Mouse (Mus musculus) lung, postnatal 0 days (tissue): ENCODE measurements around the gene Dscam. TPM values are rescaled to one million over a fixed set of nuclear protein-coding genes. Genes with fewer than 3 reads are reported as not detected.

ENCODE experiments used
- ATAC-seq: fragments of 200-750 bp; cut with Nextera tagmentation; 2 replicates; pipeline ENCODE4 v1.8.0; 2017; ENCODE audit warnings: moderate library complexity
- DNase-seq: peaks from one replicate; pipeline ENCODE4 v3.0.0-alpha.2; 2016; ENCODE audit warnings: low spot score
- H3K27ac ChIP-seq: fragments of 300-500 bp; sonication (generic); 2 replicates; pipeline ENCODE4 v1.5.1; 2014; ENCODE audit warnings: antibody characterized with exemption, mild to moderate bottlenecking, low read length, mixed read lengths
- H3K27me3 ChIP-seq: fragments of 300-500 bp; sonication (generic); replicated peaks from 2 replicates; pipeline ENCODE4 v1.6.1; 2014; ENCODE audit warnings: low read length, mixed read lengths; ENCODE audit not compliant: insufficient read depth
- H3K36me3 ChIP-seq: fragments of 300-500 bp; sonication (generic); 2 replicates; pipeline ENCODE4 v1.6.1; 2014; ENCODE audit warnings: low read length, mixed read lengths; ENCODE audit not compliant: insufficient read depth
- H3K4me1 ChIP-seq: fragments of 300-500 bp; sonication (generic); 2 replicates; pipeline ENCODE4 v1.6.1; 2014; ENCODE audit warnings: antibody characterized with exemption, low read depth, low read length, mixed read lengths; ENCODE audit not compliant: insufficient read depth
- H3K4me2 ChIP-seq: fragments of 300-500 bp; sonication (generic); replicated peaks from 2 replicates; pipeline ENCODE4 v1.6.1; 2014; ENCODE audit warnings: low read depth, mild to moderate bottlenecking, low read length, moderate library complexity, mixed read lengths
- H3K4me3 ChIP-seq: fragments of 300-500 bp; sonication (generic); 2 replicates; pipeline ENCODE4 v1.5.1; 2014; ENCODE audit warnings: low read depth, low read length
- H3K9ac ChIP-seq: fragments of 300-500 bp; sonication (generic); replicated peaks from 2 replicates; pipeline ENCODE4 v1.6.1; 2014; ENCODE audit warnings: low read depth, mild to moderate bottlenecking
- H3K9me3 ChIP-seq: fragments of 300-500 bp; sonication (generic); 2 replicates; pipeline ENCODE4 v1.6.1; 2016; ENCODE audit warnings: low read length, mixed read lengths
- CTCF ChIP-seq: IDR thresholded peaks from 2 replicates; pipeline ENCODE4 v1.5.1; 2016; ENCODE audit warnings: antibody characterized with exemption, mild to moderate bottlenecking
- EP300 ChIP-seq: IDR thresholded peaks from 2 replicates; pipeline ENCODE4 v1.6.1; 2016; ENCODE audit warnings: antibody characterized with exemption, mild to moderate bottlenecking, control low read depth
- WGBS: fragments of 180-500 bp; shearing (Covaris S2); extraction: QIAGEN DNeasy Blood & Tissue Kit; methylation state at CpG from one replicate; pipeline ENCODE4 v1.1.7; 2014; 5-methylcytosine and 5-hydroxymethylcytosine counted together
- polyA plus RNA-seq: library from polyadenylated mRNA; unstranded; fragments of >200 nt; fragmentation: Nextera tagmentation; extraction: Ambion mirVana; gene quantifications from 2 replicates; pipeline ENCODE4 v1.2.1, GENCODE M21; 2015

The Dscam gene
- polyA plus RNA-seq, 1 experiment from 2014 or later = not detected

DNA sequence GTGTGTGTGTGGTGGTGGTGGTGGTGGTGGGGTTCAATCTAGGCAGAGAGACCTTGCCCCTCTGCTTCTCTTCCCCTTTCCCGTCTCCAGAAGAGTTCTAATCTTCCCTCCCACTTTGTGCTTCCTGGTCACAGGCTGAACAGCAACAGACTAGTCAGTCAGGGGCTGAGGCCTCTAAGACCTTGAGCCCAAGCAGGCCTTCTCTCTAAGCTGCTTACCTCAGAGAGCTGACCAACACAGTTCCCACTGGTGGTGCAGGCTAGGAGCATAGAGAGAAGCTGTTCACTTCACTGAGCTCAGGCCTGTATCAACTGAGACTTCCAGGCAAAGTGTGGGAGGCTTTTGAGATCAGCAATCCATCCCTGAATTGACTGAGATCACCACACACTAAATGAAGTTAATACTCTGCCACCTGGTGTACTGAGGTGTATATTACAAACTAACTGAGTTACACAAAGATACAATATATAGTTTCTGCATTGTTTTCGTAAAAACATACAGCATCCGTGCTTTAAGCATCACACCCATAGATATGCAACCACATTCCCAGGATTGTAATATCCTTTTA is 153.3 kb downstream of the Dscam start:
- no peaks in the 10 kb centered on the region for H3K36me3 ChIP-seq
- no peaks in the 10 kb centered on the region for H3K27me3 ChIP-seq
- ATAC-seq = no peak
- no peak for DNase-seq
- no peaks in the 10 kb centered on the region for H3K9me3 ChIP-seq
- H3K27ac ChIP-seq = no peak overlapping the region
- WGBS = 82% methylated on average over 3 of the region's 3 CpGs
- TF ChIP-seq EP300 (no peak), CTCF (no peak)
- H3K4me1 ChIP-seq = no peaks in the 10 kb centered on the region
- no peak overlapping the region for H3K9ac ChIP-seq
- no peak overlapping the region for H3K4me3 ChIP-seq
- H3K4me2 ChIP-seq = no peak overlapping the region

DNA sequence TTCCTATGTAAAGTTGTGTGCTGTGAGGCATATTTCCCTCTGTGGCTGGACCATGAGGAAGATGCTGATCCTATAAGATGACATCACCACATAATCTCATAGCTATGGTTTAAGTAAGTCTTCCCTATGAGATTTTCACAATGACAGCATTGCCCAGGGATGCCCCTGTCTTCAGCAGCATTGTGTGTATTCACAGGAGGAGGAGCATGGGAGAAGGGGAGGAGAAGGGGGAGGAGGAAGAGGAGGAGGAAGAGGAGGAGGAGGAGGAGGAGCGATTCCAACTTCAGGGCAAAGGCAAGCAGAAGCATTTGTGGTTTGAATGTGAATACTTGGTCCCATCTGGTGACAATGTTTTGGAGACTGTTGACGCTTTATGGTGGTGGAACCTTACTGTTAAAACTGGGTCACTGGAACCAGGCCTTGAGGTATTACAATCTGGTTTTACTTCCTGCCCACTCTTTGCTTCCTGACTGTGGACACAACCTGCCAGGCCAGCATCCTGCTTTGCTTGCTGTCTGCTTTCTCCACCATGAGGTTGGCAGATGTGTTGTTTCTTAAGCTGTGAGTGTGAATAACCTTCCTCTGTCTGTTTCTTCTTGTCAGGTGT is 154.2 kb downstream of the Dscam start:
- Histone ChIP-seq H3K27ac (no peak overlapping the region), H3K9ac (no peak overlapping the region), H3K4me1 (no peaks in the 10 kb centered on the region), H3K36me3 (no peaks in the 10 kb centered on the region), H3K9me3 (no peaks in the 10 kb centered on the region), H3K4me2 (no peak overlapping the region), H3K27me3 (no peaks in the 10 kb centered on the region), H3K4me3 (no peak overlapping the region)
- WGBS = 91% methylated on average over 2 of the region's 2 CpGs
- DNase-seq (no peak), ATAC-seq (no peak)
- no peak for TF ChIP-seq CTCF

DNA sequence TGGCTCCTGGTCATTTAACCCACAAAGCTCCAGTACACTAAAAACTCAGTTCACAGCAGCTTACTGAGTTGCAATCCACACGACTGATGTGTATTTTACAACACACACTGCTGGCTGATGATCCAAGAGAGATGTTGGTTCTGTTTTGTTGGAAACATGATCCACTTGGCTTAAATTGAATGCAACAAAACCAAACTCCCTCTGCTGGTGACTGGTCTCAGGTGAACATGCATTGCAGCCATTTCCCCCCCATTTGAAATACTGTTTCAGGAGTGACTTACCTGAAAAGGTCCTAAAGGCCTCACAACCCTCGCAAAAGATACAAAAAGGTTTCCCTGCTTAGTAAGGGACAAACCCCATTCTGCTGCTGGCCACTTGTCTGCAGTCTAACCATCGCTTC is 156.2 kb downstream of the Dscam start:
- 62% methylated on average over 3 of the region's 3 CpGs for WGBS
- Histone ChIP-seq H3K9me3 (no peaks in the 10 kb centered on the region), H3K9ac (no peak overlapping the region), H3K27ac (no peak overlapping the region), H3K4me2 (no peak overlapping the region), H3K4me1 (no peaks in the 10 kb centered on the region), H3K27me3 (no peaks in the 10 kb centered on the region), H3K4me3 (no peak overlapping the region), H3K36me3 (no peaks in the 10 kb centered on the region)
- DNase-seq (no peak), ATAC-seq (no peak)
- TF ChIP-seq CTCF (no peak), EP300 (no peak)

DNA sequence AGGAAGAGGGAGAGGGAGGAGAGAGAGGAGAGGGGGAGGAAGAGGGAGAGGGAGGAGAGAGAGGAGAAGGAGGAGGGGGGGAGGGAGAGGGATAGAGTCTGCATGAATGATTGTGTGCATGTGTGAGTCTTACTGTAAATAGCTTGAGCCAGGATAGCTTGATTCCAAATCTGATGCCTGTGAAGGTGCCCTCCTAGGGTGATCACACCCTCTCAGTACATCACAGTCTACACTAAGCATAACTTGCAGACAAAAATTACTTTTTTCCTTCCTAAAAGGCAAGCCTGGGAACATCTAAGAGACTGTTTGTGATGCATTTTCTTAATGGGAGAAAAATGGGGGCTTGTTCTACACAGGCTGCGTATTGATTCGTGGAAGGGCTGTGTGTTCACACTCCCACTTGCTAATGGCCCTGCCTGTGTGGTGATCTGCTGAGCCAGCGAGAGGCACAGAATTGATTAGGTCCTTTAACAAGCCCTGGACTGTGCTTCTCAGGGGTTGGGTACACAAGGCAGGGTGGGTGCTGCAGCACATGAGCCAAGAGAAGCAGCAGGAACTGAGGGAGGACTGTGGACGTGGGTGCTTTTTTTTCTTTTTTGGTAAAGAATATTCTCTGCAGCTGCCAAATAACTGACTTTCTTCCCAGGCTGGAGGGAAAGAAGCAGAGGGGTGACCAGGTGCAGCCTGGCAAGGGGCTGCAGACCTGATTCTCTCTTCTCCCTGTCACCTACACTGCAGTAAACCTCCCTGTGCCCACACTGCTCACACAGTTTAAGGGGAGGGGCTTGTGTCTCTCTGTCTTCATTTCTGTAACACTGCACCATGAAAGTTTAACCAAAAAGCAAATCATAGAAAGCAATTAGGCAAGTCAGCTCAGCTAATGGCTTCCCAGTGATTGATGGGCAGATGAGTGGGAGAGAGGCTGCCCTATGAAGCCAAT is 161.2 kb downstream of the Dscam start:
- TF ChIP-seq EP300 (no peak), CTCF (no peak)
- 55% methylated on average over 4 of the region's 4 CpGs for WGBS

DNA sequence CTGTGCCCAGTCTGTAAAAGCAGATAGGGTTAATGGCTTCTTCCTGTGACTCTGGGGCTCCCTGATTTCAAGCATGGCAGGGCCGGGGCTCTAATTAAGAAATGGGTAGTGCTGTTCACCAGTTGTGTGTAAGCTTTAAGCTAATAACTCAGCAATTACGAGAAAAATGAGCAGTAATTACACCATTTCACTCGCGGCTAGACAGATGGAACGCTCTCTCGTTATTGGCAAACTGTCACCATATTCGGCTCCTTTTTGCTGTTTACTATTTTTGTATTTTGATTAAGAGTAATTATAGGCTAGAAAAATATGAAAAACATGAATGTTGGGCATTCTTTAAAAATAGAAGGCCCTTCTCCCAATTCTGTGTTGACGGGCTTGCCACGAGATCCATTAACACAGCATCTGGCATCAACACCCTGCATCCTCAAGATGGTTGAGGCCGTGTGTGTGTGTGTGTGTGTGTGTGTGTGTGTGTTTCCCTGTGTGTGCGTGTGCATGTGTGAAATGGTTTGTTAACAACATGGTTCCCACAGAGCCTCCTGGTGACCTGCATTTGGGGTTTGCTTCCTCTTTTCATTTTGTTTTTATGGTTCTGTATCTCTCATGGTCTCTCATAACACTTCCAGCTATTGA is 162.5 kb downstream of the Dscam start:
- Histone ChIP-seq H3K27ac (no peak overlapping the region), H3K4me3 (no peak overlapping the region), H3K4me2 (no peak overlapping the region), H3K9me3 (no peaks in the 10 kb centered on the region), H3K27me3 (no peaks in the 10 kb centered on the region), H3K4me1 (no peaks in the 10 kb centered on the region), H3K36me3 (no peaks in the 10 kb centered on the region), H3K9ac (no peak overlapping the region)
- WGBS = 80% methylated on average over 11 of the region's 11 CpGs
- ATAC-seq (no peak), DNase-seq (no peak)
- TF ChIP-seq EP300 (no peak), CTCF (no peak)

More for the DNA sequence above, 161.2 kb downstream of the Dscam start:
- ATAC-seq (no peak), DNase-seq (no peak)
- Histone ChIP-seq H3K4me3 (no peak overlapping the region), H3K9ac (no peak overlapping the region), H3K4me2 (no peak overlapping the region), H3K27me3 (no peaks in the 10 kb centered on the region), H3K9me3 (no peaks in the 10 kb centered on the region), H3K27ac (no peak overlapping the region), H3K4me1 (no peaks in the 10 kb centered on the region), H3K36me3 (no peaks in the 10 kb centered on the region)

DNA sequence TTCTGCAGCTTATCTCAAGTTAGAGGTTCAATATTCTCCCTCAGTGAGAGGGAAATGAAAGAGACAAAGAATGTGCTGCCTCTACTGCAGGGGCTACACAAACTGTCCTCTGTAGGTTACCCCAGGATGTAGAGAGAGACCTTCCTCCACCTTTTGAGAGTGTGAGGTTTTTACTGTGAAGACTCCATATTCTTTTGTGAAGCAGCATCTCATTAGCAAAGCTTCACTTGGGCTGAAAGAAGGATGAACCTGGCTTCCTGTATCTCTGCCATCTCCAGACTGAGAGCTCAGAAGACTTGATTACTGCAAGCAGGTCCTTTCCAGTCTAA is 163.7 kb downstream of the Dscam start:
- H3K9me3 ChIP-seq = no peaks in the 10 kb centered on the region
- H3K4me2 ChIP-seq = no peak overlapping the region
- no peak overlapping the region for H3K9ac ChIP-seq
- TF ChIP-seq CTCF (no peak), EP300 (no peak)
- H3K4me1 ChIP-seq = no peaks in the 10 kb centered on the region
- H3K27me3 ChIP-seq = no peaks in the 10 kb centered on the region
- H3K36me3 ChIP-seq = no peaks in the 10 kb centered on the region
- no peak overlapping the region for H3K27ac ChIP-seq
- no peak overlapping the region for H3K4me3 ChIP-seq
- no peak for DNase-seq
- no peak for ATAC-seq
